Mouse (Mus musculus) fibroblast of lung, adult 2 months (primary cell): ENCODE data around the gene Sh3d19.
"Not testable (repeated sequence)": the region's sequence is repeated elsewhere in the genome, so short reads cannot be mapped to it uniquely, and the experiment has no call there.

Source experiments
- DNase-seq: peaks from one replicate; pipeline ENCODE4 v3.0.0-alpha.2; 2011; ENCODE audit warnings: low read depth

Gene Sh3d19

DNA sequence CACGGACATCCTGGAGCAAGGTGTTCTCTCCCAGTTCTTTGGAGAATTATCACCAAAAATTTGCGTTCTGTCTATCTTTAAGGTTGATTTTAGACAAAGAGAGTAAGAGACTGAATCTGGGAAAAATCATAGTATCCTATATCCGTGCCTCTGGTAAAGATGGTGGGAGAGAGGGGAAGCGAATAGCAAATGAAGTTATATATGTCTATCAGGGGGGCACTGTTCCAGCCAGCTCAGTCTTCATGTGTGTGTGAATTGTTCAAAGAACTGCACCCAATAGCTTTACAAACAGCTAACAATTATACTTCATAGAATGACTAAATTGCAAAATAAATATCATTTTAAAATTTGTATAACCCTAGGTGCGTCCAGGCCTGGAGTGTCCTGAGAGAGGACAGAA is 123.0 kb downstream of the Sh3d19 start:
- no peak for DNase-seq

GRCm38 (mm10) chr3:86101956-86102355 is 131.0 kb downstream of the Sh3d19 start:
- no peak for DNase-seq

DNA sequence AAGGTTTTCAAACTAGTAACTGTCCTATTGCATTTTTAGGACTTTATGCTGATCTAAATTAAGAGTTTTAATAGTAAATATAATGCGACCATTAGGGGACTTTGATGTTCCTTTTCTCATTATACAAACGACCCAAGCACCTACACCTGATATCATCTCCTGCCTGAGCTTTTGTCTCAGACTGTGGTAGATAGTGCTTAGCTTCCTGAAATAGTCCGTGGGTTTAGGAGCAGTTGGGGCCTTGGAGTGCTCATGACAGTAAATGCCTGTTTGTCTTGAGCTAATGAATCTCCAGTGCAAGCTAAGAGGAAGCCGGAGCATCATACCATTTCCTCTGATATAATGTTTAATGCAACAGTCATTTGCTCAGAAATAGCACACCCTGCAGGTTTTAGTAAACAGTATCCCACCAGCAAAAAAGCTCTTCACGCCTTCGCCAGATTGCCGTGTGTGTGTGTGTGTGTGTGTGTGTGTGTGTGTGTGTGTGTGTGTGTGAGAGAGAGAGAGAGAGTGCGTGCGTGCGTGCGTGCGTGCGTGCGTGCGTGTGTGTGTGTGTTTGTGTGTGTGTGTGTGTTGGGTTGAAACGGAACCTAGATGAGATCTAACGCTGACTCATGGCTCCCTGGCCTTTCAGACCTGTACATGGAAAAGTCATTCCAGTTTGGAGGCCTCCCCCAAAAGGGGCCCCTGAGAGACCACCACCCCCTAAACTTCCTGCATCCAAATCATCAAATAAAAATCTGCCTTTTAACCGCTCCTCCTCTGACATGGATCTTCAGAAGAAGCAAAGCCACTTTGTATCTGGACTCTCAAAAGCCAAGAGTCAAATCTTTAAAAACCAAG is 132.8 kb downstream of the Sh3d19 start:
- no peak for DNase-seq

DNA sequence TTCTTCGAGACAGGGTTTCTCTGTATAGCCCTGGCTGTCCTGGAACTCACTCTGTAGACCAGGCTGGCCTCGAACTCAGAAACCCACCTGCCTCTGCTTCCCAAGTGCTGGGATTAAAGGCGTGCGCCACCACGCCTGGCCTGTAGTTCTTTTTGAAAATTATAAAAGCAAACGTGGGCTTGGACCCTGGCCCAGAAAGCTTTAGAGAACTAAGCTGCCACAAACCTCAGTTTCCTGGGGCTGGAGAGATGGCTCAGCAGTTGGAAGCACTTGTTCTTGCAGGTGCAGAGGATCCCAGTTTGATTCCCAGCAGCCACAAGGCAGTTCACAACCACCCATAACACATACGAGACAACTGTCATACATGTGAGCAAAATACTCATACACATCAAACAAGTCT is 133.5 kb downstream of the Sh3d19 start:
- DNase-seq = not testable (repeated sequence)

DNA sequence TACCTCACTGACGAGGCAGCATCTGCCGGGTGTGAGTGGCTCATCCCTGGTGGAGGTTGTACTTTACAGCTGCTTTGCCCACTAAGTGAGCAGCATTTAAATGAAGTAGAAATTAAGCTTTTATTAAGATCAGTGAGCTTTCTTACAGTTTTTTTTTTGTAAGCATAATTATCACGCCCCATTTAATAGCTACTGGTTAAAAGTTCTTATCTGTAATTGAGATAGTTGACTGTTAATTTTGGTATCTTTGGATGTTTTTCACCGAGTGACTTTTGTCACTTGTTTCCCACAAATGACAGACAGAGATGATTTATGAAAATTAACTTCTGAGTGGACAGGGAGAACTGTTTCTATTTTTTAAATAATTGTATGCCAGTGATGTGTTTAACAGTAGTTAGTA is 134.0 kb downstream of the Sh3d19 start:
- DNase-seq = no peak

- no peak for DNase-seq
These were observed 135.2 kb downstream of the Sh3d19 start for GRCm38 (mm10) chr3:86106086-86106632.

DNA sequence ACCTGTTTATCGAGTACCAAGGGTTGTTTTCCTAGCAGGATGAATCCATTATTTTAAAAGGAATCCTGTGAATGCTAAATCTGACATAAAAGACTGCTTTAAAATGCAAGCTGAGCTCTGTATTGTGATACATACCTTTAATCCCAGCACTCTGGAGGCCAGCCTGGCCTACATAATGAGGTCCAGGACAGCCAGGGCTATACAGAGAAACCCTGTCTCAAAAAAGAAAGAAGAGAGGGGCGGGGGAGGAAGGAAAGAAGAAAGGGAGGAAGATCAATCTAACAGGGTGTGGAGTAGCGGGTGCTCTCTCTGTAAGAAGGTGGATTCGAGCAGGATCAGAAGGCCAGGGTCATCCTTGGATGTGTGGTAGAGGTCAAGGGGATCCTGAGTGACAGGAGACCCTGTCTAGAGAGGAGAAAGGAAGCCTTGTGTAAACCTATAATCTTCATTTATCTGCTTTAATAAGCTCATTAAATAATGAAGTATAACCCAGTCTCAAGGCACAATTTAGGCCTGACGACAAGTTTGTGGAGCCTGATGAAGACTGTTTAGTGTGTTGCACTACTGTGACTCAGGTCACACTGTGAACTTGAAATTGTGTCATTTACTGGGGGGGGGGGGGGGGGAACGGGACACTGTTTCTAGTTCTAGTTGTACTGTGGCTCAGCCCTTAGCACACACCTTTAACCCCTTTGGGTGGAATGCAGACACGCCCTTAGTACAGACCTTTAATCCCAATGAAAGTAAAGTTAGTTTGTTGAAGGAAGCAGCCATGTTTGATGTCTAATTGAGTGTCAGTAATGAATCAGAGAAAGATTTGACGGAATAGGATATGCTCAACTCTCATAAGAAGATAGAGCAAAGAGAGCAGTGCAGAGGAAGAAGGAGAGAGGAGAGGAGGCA is 137.0 kb downstream of the Sh3d19 start:
- DNase-seq = no peak

DNA sequence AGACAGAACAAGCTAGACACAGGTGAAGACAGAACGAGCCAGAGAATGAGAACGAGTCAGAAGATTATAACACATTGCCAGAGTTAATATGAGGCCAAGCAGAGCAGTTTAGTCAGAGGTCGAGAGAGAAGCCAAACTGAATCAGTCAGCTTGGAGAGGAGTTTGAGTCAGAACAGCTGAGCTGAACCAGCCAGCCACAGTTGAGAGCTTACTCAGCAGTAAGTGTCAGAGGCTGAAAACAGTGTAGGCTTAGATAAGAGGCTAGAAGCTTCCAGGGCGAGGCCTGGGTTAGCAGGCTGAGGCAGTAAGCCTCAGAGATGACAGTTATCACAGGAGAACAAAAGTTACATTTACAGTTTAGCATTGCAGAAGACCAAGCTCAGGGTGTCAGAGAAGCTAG is 137.7 kb downstream of the Sh3d19 start:
- DNase-seq = peak; percentile 26

GRCm38 (mm10) chr3:86109099-86109498 is 138.2 kb downstream of the Sh3d19 start:
- DNase-seq = peak; percentile 21

DNA sequence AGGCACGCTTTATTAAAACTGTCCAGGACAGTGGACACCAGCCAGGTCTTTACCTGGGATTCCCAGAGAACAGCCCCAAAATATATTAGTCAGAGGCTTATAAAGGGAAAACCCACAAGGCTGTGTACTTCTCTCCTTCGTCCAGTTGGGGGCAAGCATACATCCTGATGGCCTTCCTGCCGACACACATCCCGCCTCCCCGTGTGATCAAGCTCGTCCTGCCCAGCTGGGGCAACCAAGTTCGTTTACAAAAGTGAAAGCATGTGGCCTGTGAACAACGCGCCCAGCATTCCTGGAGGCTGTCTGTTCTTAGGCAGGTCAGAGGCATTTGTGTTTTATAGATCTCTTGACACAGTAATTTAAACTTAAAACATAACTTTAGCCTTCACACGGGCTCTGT is 139.2 kb downstream of the Sh3d19 start:
- peak; percentile 81 for DNase-seq

- DNase-seq = no peak
These were observed 141.9 kb downstream of the Sh3d19 start for GRCm38 (mm10) chr3:86112766-86113165.

GRCm38 (mm10) chr3:86114659-86115338 is 143.9 kb downstream of the Sh3d19 start:
- peak; percentile 91 for DNase-seq

- no peak for DNase-seq
These were observed 146.0 kb downstream of the Sh3d19 start for GRCm38 (mm10) chr3:86116951-86117350.

DNA sequence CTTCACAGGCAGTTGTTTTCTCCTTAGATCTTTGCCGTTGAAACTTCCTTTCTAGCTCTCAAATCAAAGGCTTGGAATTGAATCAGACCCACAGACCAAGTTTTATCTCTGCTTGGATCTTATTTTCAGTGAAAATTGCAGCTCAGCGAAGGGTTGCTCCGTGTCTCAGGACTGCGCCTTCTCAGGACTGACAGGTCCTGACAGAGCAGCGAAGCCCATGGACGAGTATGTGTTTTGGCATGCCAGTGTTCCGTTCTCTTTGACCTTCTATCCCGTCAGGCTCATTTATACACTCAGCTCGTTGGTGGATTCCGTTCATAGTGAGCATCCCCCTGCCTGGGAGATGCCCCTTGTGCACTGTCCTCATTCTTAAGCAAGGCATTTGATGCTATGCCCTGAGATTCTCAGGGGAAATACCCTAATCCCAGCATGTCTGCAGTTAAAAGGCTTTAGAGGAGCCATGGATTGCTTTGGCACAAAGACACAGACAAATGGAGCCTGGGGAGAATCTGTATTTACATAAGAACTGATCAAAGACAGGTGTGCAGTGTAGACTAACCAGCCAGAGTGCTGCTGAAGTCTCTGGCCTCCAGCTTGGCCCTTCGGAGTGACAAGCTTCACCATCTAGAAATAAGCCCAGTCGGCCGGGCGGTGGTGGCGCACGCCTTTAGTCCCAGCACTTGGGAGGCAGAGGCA is 148.5 kb downstream of the Sh3d19 start:
- DNase-seq = no peak

DNA sequence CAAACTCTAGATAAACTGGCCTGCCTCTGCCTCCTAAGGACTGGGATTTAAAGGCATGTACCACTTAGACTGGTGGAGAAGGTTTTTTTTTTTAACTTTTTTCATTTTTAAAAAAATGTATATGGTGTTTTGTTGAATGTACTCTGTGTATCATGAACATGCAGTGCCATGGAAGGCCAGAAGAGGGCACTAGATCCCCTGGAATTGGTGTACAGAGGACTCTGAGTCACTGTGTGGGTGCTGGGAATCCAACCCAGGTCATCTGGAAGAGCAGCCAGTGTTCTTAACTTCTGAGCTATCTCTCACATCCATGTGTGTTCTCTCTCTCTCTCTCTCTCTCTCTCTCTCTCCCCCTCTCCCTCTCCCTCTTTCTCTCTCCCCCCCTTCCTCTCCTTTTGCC is 151.2 kb downstream of the Sh3d19 start:
- no peak for DNase-seq

DNA sequence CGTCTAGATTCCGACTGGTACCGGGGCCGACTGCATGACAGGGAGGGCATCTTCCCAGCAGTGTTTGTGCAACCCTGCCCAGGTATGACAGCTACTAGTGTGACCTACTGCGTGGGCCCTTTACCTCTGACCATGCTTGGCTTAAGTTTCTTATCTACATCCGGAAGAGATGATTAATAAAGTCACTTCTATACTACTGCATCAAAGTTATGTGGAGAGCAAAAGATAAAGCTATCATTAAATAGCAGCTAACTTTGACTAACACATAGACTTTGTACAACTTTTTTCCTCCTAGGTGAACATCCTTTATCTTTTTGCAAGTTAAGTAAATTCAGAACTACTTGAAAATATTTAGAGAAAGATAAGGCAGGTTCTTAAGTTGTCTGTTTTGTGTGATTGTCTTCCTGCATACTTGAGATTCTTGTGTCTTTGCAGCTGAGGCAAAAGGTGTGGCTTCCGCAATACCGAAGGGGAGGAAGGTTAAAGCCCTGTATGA is 152.4 kb downstream of the Sh3d19 start:
- no peak for DNase-seq

DNA sequence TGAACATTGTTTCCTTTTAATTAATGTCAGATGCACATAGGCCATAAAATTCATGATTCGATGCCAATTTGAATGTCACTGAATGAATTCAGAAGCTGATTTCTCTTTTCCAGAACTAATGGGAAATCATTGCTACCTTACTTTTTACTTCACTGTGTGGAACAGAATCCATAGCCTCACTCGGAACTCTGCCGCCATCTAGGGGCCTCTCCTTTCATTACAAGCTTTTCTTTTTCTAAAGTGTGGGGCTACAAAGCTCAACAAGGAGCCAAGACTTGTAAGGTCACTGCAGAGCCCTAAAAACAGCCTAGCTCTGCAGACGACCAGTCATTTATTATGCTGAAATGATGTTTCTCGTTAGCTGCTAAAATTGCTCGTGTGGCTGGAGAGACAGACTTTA is 158.8 kb downstream of the Sh3d19 start:
- DNase-seq = peak; percentile 36

DNA sequence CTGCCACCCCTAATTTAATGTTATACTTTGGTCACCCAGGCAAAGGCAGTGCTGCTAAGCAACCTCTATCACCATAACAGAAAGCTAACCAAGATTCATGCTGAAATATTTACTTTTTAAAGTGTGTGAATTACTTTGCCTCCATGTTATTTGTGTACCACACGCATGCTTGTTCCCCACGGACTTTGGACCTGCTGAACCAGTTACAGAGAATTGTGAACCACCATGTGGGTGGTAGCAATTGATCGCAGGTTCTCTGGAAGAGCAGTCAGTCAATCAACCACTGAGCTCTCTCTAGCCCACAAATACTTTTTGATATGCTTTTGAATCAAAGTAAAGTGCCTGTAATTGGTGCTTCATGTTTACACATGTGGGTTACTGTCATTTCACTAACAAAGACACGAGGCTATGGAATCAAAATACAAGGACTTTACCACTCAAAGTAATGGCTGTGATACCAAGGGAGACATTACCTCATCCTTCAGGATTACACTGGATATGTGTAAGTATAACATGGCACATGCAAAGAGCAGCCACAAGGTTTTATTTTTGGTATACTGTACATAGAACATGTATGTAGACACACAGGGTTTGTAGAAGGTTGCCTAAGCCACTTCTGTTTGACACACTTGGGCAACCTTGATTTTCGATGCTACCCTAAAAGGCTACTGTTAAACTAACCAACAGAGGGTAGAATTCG is 164.2 kb downstream of the Sh3d19 start:
- no peak for DNase-seq

DNA sequence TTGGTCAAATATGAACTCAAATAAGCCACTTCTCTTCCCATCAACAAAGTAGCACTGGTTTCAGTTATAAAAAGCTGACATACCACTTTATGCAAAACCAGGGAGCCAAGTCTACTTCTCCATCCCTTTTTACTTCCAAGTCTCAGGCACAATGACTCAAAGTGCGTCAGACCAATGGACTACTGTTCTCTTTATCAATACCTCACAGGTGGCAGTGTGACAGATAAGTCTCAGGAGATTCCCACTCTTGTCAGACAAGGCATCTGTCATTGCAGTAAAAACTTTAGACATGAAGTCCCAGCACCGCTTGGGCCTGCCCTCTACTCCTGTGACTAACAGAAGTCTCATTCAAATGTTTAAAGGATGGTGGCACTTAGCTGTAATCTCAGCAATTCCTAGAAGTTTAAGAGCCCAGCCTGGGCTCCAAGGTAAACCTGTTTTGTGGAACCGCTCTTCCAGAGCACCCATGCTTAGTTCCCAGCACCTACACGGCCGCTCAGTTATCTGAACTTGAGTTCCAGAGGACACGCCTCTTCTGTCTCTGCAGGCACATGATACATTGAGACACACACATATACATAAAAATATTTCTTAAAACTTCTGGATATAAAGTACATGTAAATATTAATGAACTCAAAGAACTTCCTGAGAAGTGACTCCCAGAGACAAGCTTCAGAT is 165.1 kb downstream of the Sh3d19 start:
- no peak for DNase-seq

- no peak for DNase-seq
These were observed 166.1 kb downstream of the Sh3d19 start for GRCm38 (mm10) chr3:86136936-86137574.
